Mouse (Mus musculus): ENCODE measurements around the gene Iscu.

DNA sequence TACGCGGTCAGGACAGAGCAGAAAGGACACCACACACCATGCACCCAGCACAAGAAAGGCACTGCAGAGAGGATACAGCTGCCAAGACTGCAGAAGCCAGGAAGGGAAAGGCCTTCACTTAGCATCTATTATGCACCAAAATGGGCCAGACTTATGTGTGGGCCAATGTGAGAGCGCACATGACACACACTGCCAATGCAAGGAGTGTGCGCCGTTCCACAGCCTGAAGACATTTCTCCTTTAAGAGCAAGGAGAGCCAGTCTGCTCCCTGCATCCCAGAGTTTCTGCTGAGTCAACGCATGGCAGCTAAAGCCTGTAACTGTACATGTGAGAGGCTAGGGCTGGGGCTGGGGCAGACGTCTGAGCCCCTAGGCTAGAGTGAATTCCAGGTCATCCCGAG, 3.7 kb upstream of the Iscu start:
- TF ChIP-seq POLR2A (IDR thresholded peaks at IDR 0.05; ENCODE audit: insufficient read depth, low read depth, low read length), result no peak
- no peak for TF ChIP-seq CTCF (IDR thresholded peaks at IDR 0.05; ENCODE audit: insufficient read depth, low read depth, low read length)
